Mouse (Mus musculus): Measurements from ENCODE around the gene Inppl1. TPM values are rescaled to one million over a fixed set of nuclear protein-coding genes. Genes with fewer than 3 reads are reported as not detected.

Inppl1 gene
- total RNA-seq, 2 experiments from 2014 or later, result 129 to 135 TPM

DNA sequence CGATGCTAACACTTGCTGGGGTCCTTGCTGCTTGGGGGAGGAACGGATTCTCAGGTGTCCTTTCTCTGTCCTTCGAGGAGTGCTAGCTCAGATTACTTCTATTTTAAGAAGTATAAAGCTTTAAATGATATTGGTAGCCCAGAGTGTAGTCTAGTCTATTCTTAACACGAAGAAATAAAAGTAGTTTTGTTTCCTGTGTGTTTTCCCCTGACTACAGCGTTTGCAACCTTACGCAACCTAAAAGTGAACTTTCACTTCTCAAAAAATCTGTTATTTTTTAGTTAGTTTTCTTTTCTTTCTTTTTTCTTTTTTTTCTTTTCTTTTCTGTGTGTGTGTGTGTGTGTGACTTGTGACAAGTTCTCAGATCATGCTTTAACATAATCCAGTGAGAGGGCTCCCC, 13.7 kb upstream of the Inppl1 start:
- no peak for DNase-seq
- intact Hi-C loops (cut with DNase I), result no loop called here

DNA sequence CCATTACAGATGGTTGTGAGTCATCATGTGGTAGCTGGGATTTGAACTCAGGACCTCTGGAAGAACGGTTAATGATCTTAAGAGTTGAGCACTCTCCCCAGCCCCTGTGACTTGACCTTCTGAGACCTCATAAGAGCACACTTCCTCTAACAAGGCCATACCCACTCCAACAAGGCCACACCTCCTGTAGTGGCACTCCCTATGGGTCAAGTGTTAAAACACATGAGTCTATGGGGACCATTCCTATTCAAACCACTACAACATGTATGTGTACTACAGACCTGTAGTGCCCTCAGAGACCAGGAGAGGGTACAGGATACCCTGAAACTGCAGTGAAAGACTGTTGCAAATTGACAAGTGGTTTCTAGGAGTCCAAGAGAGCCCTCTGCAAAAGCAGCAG, 9.9 kb upstream of the Inppl1 start:
- intact Hi-C loops (cut with DNase I), result no loop called here
- DNase-seq, result no peak

DNA sequence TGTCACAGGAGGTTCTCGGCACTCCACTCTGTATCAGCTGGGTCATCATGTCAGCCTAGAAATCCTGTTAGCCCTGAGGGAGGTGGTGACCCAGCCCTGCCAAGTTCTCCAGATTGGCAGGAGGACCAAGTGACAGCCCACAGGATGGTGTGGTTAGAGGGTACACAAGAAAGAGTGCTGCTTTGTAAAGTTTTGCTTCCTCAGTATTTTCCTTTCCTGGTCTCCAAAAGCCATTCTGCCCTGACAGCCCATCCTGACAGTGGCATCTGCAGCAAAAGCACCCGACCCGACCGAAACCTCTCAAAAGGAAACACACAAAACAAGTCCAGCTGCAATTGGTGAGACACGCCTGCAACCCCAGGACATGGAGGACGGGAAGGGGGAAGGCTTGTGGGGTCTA, 6.2 kb upstream of the Inppl1 start:
- no peak for DNase-seq
- intact Hi-C loops (cut with DNase I), result no loop called here

DNA sequence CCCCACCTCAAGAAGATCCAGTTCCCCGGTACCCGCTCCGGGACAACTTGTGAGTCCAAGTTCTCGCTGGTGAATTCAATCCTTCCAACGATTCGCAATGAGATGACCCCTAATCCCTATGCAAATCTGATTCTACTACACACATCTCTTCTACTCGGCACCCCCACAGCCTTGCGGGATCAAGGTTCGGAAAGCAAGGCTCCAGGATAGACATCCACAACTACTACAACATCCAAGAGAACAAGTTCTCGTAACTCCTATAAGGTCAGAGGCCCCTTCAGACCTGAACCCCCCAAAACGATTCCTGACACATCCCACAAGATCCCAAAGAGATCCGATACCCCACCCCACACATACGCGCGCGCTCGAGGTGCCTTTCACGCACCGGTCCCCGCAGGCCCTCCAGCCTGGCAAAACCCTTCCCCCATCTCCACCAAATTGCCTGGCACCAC, 849 bp downstream of the Inppl1 start:
- no peak for DNase-seq
- intact Hi-C loops (cut with DNase I), result loop anchor here (5.0 kb wide), 1 partner anchor 60 kb away; no protein-coding TSS in a partner anchor

DNA sequence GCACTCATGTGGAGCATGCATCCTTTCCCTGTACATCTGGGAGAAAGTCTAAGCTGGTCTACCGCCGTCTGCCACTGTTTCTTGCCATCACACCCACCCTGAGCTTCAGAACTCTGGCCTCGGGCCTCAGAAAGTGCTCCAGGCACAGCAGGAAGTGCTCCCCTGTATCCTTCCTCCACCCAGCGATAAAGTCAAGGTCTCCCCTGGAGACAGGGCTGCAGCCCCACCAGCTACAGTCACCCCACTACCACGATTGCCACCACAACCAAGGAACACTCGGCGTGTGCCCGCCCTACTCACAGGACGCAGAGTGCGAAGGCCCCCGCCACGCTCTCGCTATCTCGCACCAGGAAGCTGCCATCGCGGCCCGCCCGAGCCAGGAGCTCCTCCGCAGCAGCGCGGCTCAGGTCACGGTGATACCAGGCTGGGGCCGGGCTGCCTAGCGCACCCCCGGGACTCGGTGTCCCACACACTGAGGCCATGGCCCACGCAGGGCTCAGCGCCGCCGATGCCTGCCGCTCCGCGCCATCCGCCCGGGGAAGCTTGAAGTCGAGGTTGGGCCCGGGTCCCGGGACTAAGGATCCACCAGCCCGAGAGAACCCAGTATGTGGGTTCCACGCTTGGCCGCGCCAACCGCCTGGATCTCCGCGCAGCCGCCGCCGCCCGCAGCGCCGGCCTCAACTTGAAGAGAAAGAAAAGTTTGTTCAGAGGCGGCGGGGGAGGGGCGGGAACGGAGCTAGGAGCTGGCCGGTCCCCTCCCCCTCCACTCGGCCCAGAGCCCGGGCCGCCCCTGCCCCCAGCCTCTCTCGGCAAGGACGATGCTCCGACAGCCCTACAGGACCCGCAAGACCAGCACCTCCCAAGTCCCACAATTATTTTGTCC, 1.5 kb downstream of the Inppl1 start:
- intact Hi-C loops (cut with DNase I), result loop anchor here (5.0 kb wide), 1 partner anchor 61 kb away; no protein-coding TSS in a partner anchor
- DNase-seq, result peak; percentile 76

DNA sequence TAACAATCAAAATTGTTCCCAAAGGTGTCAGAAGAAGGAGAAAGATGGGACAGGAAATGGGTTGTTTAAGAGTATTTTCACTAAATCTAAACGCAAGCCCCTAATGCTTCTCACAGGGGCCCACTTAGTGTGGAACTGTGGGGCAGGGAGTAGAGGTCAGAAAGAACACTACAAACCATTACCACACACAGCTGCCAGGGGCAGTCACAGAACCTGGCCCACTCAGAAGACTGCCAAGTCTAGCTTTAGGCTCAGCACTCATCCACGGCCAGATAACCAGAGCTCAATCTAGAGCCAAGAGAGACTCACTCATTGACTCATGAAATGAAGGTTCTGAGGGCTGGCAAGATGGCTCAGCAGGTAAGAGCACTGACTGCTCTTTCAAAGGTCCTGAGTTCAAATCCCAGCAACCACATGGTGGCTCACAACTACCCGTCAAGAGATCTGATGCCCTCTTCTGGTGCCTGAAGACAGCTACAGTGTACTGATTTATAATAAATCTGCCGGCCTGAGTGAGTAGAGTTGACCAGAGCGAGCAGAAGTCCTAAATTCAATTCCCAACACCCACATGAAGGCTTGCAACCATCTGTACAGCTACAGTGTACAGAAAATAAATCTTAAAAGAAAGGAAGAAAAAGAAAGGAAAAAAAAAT, 2.4 kb downstream of the Inppl1 start:
- intact Hi-C loops (cut with DNase I), result loop anchor here (5.0 kb wide), 1 partner anchor 62 kb away; no protein-coding TSS in a partner anchor
- DNase-seq, result no peak

DNA sequence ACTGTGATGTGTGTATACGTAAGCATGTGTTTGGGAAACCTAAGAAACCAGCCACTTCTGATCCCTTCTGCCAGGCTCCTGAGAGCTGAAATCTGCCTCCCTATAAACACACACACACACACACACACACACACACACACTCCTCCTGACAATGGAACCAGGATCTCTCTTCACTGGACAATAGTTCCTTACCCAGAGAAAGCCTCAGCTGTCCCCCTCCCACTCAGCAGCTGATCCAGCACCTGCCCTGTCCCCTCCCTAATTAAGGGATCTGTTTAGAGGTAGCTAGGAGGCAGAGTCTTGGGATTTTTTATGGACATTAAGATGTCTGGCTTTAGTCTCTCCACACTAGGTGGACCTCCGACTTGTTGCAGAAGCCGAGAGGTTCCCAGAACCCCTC, 3.1 kb downstream of the Inppl1 start:
- no peak for DNase-seq
- intact Hi-C loops (cut with DNase I), result loop anchor here (5.0 kb wide), 1 partner anchor 62 kb away; no protein-coding TSS in a partner anchor

DNA sequence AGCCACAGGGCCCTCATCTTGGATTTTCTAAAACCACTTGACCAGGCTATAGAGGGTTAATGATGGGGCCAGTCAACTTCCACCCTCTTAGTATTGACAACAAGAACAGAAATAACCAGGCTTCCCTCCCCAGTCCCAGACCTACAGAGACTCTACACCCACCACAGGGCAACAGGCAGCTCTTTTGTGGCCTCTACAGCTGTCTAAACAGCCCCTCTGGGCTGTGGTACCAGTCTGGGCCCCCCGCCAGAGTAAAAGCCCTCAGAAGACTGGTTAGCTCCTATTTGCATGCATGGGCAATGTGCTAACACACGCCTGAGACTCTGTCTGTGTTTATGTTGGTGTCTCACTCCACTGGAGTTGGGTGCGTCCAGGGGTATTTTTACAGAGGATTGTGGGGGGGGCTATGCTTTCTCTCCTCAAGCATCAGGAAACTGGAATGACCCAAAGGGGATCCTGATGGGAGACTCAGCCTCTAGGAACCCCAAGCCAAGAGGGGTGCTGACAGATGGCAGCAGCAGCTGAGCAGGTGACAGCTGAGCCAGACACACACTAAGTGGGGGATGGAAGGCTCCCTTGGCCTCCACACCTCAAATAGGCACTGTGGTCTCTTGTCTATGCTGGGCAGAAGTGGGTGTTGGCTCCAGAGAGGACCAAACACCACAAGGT, 4.0 kb downstream of the Inppl1 start:
- intact Hi-C loops (cut with DNase I), result no loop called here
- DNase-seq, result no peak

DNA sequence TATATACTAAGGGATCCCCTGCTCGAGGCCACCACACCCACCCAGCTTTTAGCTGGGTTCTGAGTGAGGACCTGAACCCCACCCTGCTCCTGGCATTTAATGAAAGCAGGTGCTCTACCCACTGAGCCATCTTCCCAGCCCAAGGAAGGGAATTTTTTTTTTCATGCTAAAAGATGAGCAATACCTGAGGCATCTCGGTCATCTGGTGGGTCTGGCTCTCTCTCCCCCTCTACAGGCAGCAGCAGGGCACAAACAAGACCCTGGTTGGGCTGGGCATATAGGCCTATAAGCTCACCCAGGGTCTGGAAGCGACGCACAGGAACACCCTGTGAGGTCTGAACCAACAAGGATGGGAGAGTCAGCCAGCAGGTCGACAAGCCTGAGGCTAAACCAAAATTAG, 4.7 kb downstream of the Inppl1 start:
- no peak for DNase-seq
- intact Hi-C loops (cut with DNase I), result no loop called here

DNA sequence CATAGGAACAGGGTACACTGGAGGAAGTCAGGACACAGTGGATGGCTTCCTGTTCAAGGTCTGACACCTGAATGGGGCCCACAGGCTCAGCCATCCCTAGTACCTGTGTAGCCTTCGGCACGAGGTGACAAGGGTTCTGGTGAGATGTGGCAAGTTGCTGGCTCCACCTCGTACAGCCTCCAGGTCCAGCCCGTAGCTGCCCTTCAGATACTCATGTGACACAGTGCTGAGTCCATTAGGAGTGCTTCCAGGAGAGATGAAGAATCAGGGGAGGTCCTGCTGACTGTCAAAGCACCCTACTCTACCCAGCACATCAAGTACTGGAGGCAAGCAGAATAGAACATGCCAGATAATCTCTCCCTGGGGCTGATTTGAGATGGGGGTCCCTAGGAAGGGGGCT, 5.7 kb downstream of the Inppl1 start:
- DNase-seq, result no peak
- intact Hi-C loops (cut with DNase I), result no loop called here

DNA sequence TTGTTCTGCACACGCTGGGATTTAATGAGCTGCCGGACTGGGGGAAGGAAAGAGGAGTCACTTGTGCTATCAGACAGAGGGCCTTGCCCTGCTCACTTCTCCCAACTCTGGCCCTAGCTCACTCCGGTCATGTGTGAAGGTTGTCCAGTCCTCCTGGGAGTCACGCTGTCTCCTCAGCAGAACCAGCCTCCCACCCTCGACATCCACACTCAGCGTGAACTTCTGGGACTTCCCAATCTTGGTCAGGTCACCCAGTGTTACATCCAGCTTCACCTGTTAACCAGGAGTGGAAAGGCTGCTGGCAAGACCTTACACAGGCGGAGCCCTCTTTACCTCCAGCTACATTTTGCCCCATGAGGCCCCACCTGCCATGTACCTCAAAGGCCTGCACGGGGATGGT, 6.6 kb downstream of the Inppl1 start:
- DNase-seq, result no peak
- intact Hi-C loops (cut with DNase I), result loop anchor here (1.0 kb wide), 1 partner anchor 149 kb away; no protein-coding TSS in a partner anchor

DNA sequence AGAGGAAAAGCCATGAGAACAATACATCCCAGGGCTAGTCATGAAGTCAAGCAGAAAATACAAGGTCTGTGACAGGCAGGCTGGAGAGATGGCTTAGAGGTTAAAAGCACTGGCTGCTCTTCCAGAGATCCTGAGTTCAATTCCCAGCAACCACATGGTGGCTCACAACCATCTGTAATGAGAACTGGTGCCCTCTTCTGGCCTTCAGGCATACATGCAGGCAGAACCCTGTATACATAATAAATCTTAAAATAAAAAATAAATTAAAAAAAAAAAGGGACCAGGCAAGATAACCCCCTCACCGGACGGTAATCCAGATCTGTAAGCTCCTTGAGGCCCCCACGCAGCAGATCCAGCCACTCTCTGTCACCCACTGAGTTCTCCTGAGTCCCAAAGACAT, 7.7 kb downstream of the Inppl1 start:
- no peak for DNase-seq
- intact Hi-C loops (cut with DNase I), result no loop called here

DNA sequence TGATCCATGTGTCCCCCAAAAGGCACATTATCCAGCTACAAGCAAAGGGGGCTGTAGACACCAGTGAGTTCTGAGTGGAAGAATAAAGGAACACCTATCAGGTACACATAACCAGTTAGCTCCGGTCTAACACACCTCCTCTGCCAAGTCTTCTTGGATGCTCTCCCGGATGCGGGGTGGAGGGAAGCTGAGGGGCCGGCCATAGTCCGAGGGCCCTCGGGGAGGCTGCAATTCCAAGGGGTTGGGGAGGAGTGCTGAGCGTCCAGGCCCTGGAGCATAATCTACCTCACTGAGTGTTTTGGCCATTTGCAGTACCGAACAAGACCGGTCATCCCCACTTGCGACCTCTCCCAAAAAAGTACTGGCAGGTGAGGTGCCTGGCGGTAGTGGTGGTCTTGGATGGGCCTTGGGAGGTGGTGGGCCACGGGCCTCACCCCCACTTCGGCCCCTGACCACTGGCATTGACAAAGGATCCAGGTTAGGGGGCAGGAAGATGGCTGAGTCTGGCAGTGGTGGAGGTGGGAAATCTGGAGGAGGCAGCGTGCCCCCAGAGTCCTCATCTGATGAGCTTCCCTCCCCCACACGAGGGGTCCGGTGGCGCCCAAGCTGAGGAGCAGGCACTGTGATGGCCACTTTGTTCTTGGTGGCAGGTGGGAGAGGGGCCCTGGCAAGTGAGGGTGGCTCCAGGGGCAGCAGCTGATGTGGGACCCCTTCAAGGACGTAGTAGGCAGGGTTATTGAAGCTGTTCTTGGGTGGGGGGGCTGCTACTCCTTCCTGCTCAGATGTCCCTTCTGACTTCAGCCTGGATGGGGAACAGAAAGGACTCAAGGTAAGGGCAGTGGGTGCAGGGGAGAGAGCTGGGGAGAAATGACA, 14.0 kb downstream of the Inppl1 start:
- peak in 1 of 2 experiments; percentile 47 for DNase-seq

DNA sequence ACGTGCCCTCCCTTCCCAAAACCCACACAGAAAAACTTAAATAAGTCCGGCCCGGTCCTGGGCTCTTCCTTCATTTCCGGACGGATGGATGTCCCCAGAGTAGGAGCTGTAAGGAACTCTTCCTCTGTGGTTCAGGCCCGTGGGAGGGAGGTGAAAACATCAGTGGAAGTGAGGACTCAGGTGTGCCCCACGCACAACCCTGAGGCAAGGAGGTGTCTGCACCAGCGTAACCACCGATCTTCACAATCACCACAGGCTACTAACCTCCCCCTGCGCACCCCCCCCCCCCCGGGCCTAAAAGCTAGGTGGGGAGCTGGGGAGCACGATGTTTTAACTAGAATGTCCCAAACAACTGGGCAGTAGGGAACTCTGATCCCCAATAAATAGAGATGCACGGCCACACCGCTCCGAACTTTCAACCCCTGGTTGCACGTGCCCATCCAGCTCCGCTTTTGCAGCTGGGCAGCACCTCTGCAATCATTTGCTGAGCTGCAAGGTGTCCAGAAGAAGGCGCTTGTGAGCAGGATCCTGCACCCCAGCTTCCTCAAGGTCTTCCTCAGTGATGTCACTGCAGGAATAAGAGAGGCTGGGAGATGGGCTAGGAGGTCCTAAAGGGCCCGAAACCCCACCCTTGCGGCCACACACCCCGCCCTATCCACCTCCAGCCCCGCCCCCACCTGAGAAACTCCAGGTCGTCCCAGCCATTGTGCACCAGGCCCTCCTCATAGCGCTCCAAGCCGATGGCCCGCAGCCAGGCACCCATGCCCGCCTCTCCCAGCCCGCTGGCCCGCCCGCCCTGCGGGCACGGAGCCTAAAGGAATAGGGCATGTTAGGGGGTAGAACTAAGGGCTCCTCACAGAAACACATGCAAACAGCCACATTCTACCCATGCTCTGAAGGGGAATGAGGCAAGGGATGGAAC, 14.9 kb downstream of the Inppl1 start:
- intact Hi-C loops (cut with DNase I), result no loop called here
- DNase-seq, result peak in 1 of 2 experiments; percentile 43

More for the DNA sequence above, 14.0 kb downstream of the Inppl1 start:
- intact Hi-C loops (cut with DNase I), result no loop called here

DNA sequence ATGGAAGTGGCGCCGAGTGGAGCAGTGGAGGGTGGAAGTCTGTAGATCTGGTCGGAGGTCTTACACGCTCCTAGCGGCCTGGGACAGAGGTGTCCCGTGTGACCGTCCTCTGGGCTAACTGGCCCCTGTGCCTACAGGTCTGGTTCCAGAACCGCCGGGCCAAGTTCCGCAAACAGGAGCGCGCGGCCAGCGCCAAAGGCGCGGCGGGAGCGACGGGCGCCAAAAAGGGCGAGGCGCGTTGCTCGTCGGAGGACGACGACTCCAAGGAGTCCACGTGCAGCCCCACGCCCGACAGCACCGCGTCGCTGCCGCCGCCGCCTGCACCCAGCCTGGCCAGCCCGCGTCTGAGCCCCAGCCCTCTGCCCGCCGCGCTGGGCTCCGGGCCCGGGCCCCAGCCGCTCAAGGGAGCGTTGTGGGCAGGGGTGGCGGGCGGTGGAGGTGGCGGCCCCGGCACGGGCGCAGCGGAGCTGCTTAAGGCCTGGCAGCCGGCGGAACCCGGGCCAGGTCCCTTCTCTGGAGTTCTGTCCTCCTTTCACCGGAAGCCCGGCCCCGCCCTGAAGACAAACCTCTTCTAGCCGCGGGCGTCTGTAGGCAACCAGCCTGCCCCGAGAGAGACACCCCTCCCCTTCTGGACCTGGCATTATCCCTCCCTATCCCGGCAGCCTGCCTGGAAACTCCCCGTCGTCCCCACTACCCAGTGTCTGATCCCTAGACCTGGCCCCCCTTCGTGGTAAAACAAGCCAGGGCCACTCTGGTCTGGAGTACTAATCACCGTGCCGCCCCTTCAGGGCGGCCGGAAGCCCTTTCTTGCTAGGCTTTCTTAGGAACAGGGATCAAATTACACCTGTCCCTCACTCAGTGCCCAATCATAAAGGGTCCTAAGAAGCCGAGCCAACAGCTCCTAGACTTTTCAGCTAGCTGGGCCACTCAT, 16.2 kb downstream of the Inppl1 start:
- DNase-seq, result peak; percentile 64 to 74
- intact Hi-C loops (cut with DNase I), result no loop called here

DNA sequence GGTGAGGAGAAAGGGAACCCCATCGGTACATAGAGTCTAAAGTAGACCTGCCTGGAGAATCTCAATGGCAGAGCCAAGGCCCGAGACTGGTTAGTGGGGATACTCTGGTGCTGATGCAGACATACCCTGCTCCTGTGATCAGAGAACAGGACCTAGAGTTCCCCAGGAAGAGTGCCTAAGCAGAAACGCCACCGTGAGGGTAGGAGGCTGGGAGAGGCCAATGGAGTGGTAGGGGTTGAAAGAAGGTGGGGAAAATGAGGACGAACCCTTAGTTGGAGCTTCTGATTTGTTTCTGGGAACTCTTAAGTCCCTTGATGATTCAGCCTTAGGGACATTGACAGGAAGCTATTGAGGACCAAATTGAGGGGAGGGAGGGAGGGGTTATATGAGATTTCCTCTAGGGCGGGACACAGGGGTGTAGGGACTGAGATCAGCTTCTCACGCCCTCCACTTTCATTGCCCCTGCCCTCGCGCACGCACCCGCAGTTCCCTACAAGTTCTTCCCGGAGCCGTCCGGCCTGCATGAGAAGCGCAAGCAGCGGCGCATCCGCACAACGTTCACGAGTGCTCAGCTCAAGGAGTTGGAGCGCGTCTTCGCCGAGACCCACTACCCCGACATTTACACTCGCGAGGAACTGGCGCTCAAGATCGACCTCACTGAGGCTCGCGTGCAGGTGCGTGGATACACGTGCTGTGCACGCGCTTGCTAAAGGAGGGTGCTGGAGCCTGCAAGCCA, 17.6 kb downstream of the Inppl1 start:
- intact Hi-C loops (cut with DNase I), result no loop called here
- no peak for DNase-seq

DNA sequence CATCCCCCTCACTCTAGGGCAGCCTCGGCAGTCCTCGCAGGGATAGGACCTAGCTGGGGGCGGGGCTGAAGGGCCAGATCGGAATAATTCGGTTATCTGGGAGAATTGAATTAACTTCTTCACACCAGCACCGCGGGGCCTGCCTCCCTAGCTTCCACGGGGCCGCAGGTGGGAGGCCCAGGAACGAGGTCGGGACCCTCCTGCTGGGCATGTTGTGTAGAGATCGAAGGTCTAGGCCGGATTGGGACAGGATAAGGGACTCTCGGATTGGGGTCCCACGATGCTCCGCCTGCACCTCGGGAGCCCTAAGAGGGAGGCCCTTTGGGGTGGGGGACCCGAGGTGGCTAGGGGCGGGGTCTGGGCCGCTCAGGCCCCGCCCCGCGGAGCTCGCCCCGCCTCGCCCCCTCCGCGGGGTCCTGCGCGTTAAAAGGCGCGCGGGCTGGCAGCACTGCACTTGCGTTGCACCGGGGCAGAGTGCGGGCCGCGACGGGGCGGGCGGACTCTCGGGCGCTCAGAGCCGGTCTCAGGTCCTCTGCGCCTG, 20.1 kb downstream of the Inppl1 start, which contains the start of gene Phox2a:
Gene Phox2a, plus strand, starts transcription at position 453 of the 541 bp plus-strand sequence.
- intact Hi-C loops (cut with DNase I), result no loop called here
- no peak for DNase-seq
